Mouse (Mus musculus) testis, postnatal 14 days (tissue): Measurements from ENCODE around the gene Cntn4.

Experiments
- DNase-seq: peaks from one replicate; pipeline ENCODE4 v3.0.0; 2021; ENCODE audit warnings: low spot score

Cntn4 gene

DNA sequence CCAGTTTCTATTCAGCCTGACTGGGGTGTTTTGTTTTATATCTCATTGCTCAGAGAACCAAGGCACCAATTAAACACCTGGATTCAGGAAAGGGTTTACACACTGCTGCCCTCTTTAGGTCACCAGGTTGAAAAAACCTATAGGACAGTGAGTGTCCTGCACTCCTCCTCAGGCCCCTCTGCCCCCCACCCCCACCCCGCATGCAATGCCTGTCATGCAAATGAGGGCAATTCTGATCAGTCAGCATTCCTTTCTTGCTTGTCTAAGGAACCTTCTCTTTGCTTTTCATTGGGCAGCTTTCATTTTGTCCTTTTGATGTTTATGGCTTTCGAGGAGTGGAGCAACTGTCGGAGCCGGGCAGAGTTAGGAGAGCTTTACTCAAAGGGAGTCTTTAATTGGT, 969.5 kb downstream of the Cntn4 start:
- no peak for DNase-seq

DNA sequence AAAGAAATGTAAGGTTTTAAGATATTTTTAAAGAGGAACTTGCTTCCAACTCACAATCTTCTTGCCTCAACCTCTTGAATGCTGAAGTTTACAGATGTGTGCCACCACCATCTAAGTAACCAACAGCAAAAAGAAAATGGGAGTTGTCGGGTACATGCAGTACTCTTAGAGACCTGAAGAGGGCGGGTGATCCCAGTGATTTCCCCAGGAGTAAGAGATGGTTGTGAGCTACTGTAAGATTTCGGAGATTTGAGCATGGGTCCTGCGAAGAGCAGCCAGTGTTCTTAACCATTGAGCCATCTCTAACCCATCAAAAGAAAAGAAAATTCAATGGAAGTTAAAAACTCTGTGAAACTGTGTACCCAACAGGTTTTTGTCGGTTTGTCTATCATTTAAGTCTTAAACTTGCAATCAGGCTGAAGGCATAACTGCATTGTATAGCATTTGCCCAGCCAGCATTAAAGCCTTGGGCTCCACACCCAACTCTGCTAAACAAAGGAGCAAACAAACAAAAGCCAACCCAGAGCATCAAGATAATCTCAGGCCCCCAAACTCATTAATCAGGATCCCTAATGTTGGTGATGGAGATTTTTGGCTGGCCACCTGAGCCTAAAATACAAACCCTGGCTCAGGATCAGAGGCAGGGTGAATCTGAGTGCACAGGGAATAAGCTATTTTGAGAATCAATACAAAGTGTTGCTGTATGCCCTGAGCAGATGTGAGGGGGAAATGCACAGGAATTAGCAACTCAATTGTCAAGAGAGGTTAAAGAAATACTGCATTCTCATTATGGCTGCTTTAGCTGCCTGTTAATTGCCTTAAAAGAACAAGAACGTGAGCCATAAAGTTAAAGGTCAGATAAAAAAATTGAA, 986.6 kb downstream of the Cntn4 start:
- peak; percentile 7 for DNase-seq

DNA sequence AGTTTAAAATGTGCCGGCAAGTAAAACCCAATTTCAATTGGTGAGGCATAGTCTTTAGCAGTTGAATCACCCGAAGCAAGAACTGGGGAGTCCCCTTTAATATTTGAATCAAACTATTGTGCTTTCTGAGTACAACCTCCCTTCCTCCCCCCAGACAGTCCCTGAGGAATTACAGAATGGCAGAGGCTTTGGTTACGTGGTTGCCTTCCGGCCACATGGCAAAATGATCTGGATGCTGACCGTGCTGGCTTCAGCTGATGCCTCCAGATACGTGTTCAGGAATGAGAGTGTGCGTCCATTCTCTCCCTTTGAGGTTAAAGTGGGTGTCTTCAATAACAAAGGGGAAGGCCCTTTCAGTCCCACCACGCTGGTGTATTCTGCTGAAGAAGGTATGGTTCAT, 998.1 kb downstream of the Cntn4 start:
- no peak for DNase-seq

DNA sequence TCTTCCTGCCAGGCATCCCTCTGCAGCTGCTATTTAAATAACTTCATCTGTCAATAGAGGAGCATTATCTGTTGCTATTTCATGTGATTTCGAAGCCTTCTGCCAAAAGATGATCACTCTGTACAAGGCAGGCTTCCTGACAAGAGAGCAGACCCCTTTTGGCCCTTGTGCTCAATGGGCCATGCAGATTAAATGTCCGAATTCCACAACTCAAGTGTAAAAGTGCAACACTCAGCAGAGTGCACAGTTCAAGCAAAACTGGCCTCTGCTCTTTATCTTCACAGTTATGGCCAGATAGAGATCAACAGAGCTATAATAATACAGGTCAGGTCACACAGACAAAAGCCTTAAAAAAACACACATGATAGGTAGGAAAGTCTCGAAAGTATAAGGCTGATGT, 1024.5 kb downstream of the Cntn4 start:
- no peak for DNase-seq

DNA sequence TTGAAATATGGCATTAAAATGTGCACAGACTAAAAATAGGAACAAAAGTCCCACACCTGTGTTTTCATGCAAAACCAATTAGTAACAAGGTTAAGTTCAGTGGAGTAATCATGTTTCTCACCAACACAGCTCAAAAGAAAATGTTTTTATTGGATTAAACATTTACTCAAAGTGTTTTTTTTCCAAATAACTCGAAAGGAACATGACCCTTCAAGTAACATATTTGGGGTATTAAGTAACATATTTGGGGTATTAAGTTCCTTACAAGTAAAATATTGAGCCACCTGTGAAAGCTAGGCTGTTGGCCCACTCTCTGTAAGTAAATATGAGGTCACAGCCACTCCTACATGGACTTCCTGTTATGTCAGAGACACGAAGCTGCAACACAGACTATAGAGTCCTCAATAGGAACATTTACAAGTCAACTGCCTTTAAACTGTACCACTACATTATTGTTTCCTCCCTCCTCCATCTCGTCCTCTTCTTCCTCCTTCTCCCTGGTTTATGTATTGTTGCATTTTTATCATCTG, 1028.1 kb downstream of the Cntn4 start:
- DNase-seq = no peak

DNA sequence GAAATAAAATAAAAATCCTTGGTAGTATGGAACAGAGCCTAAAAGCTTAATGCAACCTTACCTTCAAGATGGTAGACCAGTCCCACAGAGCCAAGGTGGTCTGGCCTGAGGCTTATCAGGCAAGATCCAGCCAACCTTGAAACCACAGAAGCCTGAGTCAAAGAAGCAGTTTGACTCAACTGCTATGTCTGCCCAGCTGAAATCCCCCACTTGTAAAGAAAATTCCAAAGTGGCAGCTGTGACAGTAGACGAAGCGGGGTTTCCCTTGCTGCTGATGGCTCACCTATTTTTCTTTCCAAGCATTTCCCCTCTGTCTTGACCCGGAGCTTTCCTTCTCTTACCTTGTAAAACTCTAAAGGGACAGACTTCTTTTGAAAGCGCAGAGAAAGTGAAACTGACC, 1048.2 kb downstream of the Cntn4 start:
- DNase-seq = no peak

DNA sequence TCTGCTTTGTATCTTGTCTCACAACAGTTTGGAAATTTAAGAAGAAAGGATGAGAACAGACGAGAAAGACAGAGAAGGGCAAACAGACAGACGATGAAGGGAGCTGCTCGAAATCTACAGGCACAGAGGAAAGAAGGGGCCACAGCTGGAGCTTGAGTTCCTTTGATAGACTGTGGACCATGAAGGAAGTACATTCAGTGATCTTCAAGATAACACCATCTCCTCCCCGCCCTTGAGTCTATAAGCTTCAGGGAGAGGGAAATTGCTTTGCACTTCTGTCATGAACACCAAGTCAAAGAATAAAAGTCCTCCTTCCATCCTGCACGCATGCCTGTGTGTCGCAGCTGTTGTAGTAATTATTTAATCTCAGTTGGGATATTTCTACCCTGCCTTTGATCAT, 1048.6 kb downstream of the Cntn4 start:
- no peak for DNase-seq

DNA sequence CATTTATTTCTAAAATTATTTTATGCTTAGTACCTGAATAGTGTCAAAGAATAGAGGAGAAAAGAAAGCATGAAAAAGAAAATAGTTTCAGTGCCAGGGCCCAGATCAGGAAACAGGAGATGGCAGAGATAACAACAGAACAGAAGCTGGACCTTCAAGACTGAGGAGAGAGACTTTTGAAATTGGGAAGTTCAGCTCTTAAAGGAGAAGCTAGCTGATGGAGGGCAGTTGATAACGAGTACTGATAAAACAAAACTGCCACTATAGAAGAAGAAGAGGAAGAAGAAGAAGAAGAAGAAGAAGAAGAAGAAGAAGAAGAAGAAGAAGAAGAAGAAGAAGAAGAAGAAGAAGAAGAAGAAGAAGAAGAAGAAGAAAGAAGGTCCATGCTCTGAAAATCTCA, 1050.2 kb downstream of the Cntn4 start:
- no peak for DNase-seq

DNA sequence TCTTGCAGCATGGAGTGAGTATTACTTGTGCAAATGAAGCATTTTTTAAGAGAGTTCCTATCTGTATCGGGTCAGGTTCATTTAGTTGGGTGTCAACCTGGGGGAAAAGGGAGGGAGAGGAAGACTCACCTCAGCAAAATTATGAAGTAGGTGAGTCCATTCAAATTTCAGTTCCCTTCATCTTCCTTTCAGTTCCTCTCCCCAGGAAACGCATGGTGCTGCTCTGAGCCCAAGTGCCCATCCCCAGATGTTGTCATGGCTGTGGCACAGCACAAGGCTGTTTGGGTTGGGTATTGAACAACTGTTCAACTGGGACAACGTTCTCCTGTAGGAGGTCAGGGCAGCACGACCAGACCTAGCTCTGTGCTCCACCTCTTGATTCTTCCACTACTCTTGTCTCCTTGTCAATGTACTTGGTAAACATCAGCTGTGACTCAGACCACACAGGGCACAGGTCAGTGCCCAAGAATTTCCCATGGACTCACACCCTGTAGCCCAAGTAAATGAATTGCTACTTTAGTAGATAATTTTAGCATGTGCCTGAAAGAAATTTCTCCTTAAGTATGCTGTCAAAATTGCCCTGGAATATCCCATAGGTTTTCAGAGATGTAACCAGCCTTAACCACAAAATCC, 1052.3 kb downstream of the Cntn4 start:
- no peak for DNase-seq

DNA sequence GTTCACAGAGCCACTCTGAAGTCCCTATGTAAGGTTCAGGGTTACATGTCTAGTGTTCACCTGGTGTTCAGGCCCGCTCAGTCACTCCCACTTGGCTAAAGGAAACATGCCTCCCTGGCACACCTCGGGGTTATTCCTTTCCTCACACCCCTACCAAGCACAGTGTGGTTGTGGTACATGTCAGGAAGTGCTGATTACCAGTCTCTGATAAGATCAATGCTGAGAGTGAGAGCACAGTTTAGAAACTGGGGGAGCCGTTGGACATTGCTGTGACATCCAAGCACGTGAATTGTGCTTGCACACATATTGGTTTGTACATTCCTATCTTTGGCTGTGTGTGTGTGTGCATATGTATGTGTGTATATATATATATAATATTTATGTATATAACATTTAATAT, 1055.1 kb downstream of the Cntn4 start:
- DNase-seq = no peak

DNA sequence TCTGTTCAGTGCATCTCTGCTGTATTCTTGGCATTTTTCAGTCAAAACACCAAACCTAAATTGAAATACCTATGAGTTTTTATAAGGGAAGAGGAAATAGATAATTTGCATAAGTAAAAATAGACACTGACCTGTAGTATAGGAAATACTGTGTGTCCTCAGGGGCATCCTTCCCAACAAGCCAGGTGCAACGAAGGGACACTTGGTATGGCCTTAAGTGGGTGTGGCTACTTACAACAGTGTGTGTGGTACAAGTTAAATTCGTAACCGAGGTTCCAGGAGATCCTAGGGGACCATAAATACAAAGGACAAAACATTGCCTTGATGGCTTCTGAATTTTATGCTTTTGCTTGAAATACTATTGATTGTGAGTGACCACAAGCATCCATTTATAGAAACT, 1060.8 kb downstream of the Cntn4 start:
- DNase-seq = no peak

DNA sequence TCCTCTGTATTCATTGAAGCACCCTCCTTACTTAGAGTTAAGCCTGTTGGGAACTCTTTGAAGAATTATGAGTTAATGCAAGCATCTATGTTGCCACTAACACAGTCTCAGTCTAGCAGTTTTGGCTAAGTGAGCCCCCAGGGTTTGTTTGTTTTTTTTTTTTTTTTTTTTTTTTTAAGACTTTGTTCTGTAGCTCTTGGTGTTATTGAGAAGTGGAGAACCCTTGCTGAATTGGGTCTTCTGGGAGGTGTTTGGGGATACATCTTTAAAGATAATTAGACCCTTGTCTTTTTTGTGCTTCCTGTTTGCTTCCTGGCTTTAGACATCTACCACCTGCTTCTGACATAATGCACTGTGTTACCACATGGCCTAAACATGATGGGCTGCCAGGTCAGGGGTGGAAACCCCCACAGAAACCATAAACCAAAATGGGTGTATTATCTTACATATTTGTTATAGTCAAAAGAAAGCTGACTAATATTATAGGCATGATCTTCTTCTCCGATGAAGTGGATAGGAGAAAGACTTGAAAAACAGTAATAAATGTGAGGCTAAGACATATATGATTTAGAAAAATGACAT, 1062.9 kb downstream of the Cntn4 start:
- DNase-seq = no peak

DNA sequence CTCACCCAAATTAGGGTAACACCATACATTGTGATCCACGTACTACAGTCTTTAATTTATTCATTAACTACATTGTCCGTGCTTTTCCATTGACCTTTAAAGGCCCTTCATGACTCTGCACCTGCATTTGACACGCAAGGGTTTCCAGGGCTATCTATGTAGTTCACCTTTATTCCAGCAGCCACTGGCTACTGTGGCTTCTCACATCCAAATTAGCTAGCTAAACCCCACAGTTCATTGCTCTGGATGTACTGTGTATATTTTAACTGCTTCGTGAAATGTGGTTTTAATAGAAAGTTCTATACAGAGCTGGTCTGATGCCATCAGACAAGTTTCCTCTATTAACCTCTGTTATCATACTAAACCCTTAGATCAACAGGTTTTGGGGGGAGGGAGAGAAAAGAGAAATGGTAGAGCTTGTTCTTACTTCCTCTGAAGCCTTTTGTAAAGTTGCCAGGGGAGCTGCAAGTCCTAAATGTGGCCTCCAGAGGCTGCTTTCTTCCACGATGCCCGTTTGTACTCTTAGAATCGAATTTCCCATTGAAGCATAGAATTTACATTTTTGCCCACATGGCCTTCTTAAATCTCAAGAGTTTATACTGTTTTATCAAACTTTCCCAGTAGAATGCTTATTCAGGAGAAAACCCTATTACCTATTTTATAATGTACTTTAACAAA, 1066.2 kb downstream of the Cntn4 start:
- DNase-seq = no peak

DNA sequence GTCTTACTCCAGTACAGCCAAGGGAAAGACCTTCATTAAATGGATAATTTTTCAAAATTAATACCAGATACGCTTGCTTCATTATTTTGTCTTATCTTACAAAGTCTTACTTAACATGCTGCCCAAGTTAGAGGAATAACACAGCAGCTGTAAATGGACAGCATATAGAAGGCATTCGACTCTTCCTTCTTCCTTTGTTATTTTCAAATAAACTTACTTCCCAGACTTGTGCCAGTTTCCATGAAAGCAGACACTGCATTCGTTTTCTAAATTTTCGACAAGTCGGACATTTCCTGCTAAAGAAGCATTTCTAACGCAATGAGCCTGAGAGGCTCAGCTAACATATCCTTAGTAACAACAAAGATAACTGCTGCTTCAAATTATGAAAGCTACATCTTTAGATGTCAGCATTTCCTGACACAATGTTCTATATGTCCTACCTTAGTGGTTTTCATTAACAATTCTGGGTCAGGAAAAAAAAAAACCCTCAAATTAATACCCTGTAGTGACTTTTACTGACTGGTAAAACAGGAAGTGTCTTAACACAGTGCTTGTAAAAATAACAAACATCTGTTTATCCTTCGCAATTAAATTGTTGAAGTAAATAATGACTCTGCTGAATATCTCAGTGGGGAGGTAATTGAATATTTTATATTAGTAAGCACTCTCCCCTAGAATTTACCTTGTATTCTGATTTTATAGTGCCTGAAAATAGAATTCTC, 1068.4 kb downstream of the Cntn4 start:
- DNase-seq = no peak

DNA sequence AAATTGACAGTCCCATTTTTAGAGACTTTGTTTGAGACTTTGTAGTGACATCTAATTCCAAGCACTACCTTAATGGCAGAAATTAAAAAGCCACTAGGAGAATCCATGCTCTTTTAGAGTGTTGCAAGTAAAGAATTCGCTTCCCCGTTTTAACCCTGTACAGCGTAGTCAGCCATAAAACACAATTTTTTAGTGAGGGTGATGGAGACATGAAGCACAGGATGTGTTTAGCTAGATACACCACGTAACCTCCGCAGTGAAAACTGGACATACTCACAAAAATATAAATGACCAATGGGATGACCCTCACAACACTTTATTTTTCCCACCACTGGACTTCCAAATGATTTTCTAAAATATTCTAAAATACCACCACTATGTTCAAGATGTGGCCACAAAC, 1069.8 kb downstream of the Cntn4 start:
- no peak for DNase-seq

DNA sequence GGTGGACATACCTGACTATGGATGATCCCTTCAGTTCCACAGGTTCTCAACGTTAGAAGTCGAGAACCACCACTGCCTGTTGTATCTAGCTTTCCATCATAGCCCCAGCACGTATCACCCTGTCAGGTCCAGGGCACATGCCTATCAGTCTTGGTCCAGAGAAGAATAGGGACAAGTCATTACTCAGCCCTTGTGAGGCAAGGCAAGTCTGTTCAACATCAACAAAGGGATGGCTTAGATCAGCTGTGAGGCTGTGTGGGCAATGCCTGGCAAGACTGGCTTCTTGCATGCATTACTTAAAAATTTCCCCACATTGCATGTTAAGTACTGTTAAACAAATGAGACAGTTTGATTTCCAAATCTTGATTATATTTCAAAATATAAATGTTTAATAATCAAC, 1070.3 kb downstream of the Cntn4 start:
- DNase-seq = no peak
